Mouse (Mus musculus) heart, embryonic 15.5 days (tissue): ENCODE data around the gene Napsa. TPM values are rescaled to one million over a fixed set of nuclear protein-coding genes. Genes with fewer than 3 reads are reported as not detected.

Source experiments
- ATAC-seq: fragments of 200-750 bp; cut with Nextera tagmentation; replicated peaks from 2 replicates; pipeline ENCODE4 v1.8.0; 2017; ENCODE audit warnings: low read depth, moderate TSS enrichment; ENCODE audit not compliant: insufficient number of reproducible peaks, insufficient read depth, low FRiP score
- H3K27ac ChIP-seq: fragments of 300-500 bp; sonication (generic); 2 replicates; pipeline ENCODE4 v1.5.1; 2015; ENCODE audit warnings: mild to moderate bottlenecking, inconsistent platforms
- H3K27me3 ChIP-seq: fragments of 300-500 bp; sonication (generic); 2 replicates; pipeline ENCODE4 v1.6.1; 2015; ENCODE audit warnings: inconsistent platforms
- H3K36me3 ChIP-seq: fragments of 300-500 bp; sonication (generic); 2 replicates; pipeline ENCODE4 v1.6.1; 2015; ENCODE audit warnings: mild to moderate bottlenecking, inconsistent platforms
- H3K4me1 ChIP-seq: fragments of 300-500 bp; sonication (generic); replicated peaks from 2 replicates; pipeline ENCODE4 v1.6.1; 2015; ENCODE audit warnings: inconsistent platforms
- H3K4me2 ChIP-seq: fragments of 300-500 bp; sonication (generic); 2 replicates; pipeline ENCODE4 v1.6.1; 2015; ENCODE audit warnings: inconsistent platforms, mild to moderate bottlenecking, moderate library complexity
- H3K4me3 ChIP-seq: fragments of 300-500 bp; sonication (generic); 2 replicates; pipeline ENCODE4 v1.5.1; 2015; ENCODE audit warnings: mild to moderate bottlenecking, inconsistent platforms
- H3K9ac ChIP-seq: fragments of 300-500 bp; sonication (generic); 2 replicates; pipeline ENCODE4 v1.6.1; 2015; ENCODE audit warnings: mild to moderate bottlenecking, inconsistent platforms
- H3K9me3 ChIP-seq: fragments of 300-500 bp; sonication (generic); replicated peaks from 2 replicates; pipeline ENCODE4 v1.6.1; 2016; ENCODE audit warnings: inconsistent platforms
- WGBS: fragments of 180-500 bp; shearing (Covaris S2); methylation state at CpG from one replicate; pipeline ENCODE4 v1.1.7; 2015; ENCODE audit warnings: mixed read lengths; 5-methylcytosine and 5-hydroxymethylcytosine counted together
- polyA plus RNA-seq: library from polyadenylated mRNA; unstranded; fragments of >200 nt; fragmentation: Nextera tagmentation; extraction: Ambion mirVana; gene quantifications from 2 replicates; pipeline ENCODE4 v1.2.1, GENCODE M21; 2015

Gene Napsa
- polyA plus RNA-seq, 1 experiment from 2014 or later, result 1.7 TPM

GRCm38 (mm10) chr7:44615987-44616386 is 43.8 kb downstream of the Napsa start:
- H3K4me3 ChIP-seq, result no peak overlapping the region
- WGBS, result 63% methylated on average over 14 of the region's 14 CpGs
- no peaks in the 10 kb centered on the region for H3K36me3 ChIP-seq
- no peaks in the 10 kb centered on the region for H3K4me1 ChIP-seq
- no peak overlapping the region for H3K9ac ChIP-seq
- no peak overlapping the region for H3K4me2 ChIP-seq
- peaks cover 47% of the 10 kb centered on the region for H3K27me3 ChIP-seq
- no peaks in the 10 kb centered on the region for H3K9me3 ChIP-seq
- no peak overlapping the region for H3K27ac ChIP-seq
- ATAC-seq, result no peak

- peaks cover 41% of the 10 kb centered on the region for H3K27me3 ChIP-seq
- no peaks in the 10 kb centered on the region for H3K4me1 ChIP-seq
- no peak overlapping the region for H3K27ac ChIP-seq
- 70% methylated on average over 3 of the region's 3 CpGs for WGBS
- H3K9ac ChIP-seq, result no peak overlapping the region
- no peaks in the 10 kb centered on the region for H3K36me3 ChIP-seq
- no peak overlapping the region for H3K4me3 ChIP-seq
- ATAC-seq, result no peak
- no peak overlapping the region for H3K4me2 ChIP-seq
- H3K9me3 ChIP-seq, result no peaks in the 10 kb centered on the region
These were observed 44.9 kb downstream of the Napsa start for GRCm38 (mm10) chr7:44617059-44617458.

- 44% methylated on average over 18 of the region's 18 CpGs for WGBS
- no peaks in the 10 kb centered on the region for H3K4me1 ChIP-seq
- H3K27me3 ChIP-seq, result peaks cover 15% of the 10 kb centered on the region
- no peak overlapping the region for H3K4me3 ChIP-seq
- H3K9ac ChIP-seq, result no peak overlapping the region
- 0 out of 2 replicates have a peak, but pooled peaks have one; percentile 4 for ATAC-seq
- H3K9me3 ChIP-seq, result no peaks in the 10 kb centered on the region
- no peak overlapping the region for H3K27ac ChIP-seq
- no peak overlapping the region for H3K4me2 ChIP-seq
- no peaks in the 10 kb centered on the region for H3K36me3 ChIP-seq
These were observed 51.7 kb downstream of the Napsa start for GRCm38 (mm10) chr7:44623714-44624542.

DNA sequence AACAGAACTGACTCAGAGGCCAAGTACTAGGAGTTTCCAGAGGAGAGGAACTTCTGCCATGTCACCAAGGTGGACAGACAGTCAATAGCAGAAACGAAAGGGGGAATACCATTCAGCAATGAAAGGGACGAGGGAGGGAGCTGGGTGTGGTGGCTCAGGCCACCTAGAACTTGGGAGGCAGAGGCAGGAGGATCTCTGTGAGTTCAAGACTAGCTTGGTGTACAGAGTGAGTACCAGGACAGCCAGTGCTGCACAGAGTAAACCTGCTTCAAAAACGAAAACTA is 52.3 kb downstream of the Napsa start:
- Histone ChIP-seq H3K9me3 (no peaks in the 10 kb centered on the region), H3K27ac (no peak overlapping the region), H3K27me3 (peaks cover 15% of the 10 kb centered on the region), H3K4me2 (no peak overlapping the region), H3K36me3 (no peaks in the 10 kb centered on the region), H3K4me1 (no peaks in the 10 kb centered on the region), H3K4me3 (no peak overlapping the region), H3K9ac (no peak overlapping the region)
- no peak for ATAC-seq
- WGBS, result 53% methylated on average over 3 of the region's 3 CpGs

- Histone ChIP-seq H3K4me3 (no peak overlapping the region), H3K4me2 (no peak overlapping the region)
These were observed 52.6 kb downstream of the Napsa start for GRCm38 (mm10) chr7:44624828-44625227.

DNA sequence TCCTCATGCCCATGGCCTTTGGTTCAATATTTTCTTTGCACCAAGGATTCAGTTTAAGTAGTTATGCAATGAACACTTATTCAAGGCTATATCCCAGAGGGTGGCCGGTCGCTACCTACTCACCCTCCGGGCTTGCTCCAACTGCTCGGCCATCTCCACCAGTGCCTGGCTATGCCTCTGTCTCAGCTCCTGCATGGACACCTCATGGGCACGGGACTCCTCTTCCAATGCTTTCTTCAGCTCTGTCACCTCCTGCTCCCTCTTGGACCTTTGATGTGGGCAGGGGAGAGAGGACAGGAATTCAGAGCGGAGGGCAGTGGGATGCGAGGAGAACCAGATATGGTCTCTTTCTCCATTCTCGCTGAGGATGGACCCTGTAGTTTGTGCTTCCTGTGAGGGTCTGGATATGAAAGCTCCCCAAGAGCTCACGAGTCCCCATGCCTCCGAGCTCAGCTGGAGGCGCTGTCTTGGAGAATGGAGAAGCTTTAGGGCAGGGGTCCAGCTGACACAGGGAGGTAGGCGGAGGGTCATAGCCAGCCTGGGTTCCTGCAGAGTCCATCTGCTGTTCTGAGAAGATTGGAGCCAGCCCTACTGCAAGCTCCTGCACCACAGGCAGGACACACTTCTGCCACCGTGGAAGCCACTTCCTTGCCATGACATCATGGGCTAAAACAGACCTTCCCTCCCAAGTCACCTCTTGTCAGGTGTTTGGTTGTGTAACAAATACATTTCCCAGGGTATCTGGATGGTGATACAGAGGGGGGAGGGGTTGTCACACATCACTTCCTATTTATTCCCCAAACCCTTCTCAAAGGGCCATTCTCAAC is 53.3 kb downstream of the Napsa start:
- Histone ChIP-seq H3K9ac (no peak overlapping the region), H3K27me3 (peaks cover 15% of the 10 kb centered on the region), H3K4me2 (no peak overlapping the region), H3K9me3 (no peaks in the 10 kb centered on the region), H3K27ac (no peak overlapping the region), H3K4me1 (no peaks in the 10 kb centered on the region), H3K36me3 (no peaks in the 10 kb centered on the region), H3K4me3 (no peak overlapping the region)
- WGBS, result 77% methylated on average over 13 of the region's 13 CpGs
- no peak for ATAC-seq

More at GRCm38 (mm10) chr7:44624828-44625227, 52.6 kb downstream of the Napsa start:
- no peak overlapping the region for H3K9ac ChIP-seq
- ATAC-seq, result no peak
- H3K9me3 ChIP-seq, result no peaks in the 10 kb centered on the region
- peaks cover 15% of the 10 kb centered on the region for H3K27me3 ChIP-seq
- 46% methylated on average over 14 of the region's 14 CpGs for WGBS
- no peak overlapping the region for H3K27ac ChIP-seq
- no peaks in the 10 kb centered on the region for H3K4me1 ChIP-seq
- H3K36me3 ChIP-seq, result no peaks in the 10 kb centered on the region

DNA sequence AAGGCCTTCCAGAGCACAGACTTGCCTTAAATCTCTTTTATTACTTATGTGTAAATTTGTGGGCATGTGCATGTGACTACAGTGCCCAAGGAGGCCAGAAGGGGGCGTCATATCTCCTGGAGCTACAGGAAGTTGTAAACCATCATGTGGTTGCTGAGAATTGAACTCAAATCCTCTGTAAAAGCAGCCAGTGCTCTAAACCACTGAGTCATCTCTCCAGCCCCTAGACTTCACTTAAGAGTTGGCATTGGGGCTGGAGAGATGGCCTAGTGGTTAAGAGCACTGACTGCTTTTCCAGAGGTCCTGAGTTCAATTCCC is 53.8 kb downstream of the Napsa start:
- WGBS, result 46% methylated on average over 1 of the region's 1 CpGs
- Histone ChIP-seq H3K36me3 (no peaks in the 10 kb centered on the region), H3K27me3 (peaks cover 15% of the 10 kb centered on the region), H3K4me2 (no peak overlapping the region), H3K9ac (no peak overlapping the region), H3K4me1 (no peaks in the 10 kb centered on the region), H3K27ac (no peak overlapping the region), H3K4me3 (no peak overlapping the region), H3K9me3 (no peaks in the 10 kb centered on the region)
- ATAC-seq, result no peak

- Histone ChIP-seq H3K27ac (no peak overlapping the region), H3K27me3 (peaks cover 21% of the 10 kb centered on the region), H3K4me2 (no peak overlapping the region), H3K36me3 (no peaks in the 10 kb centered on the region), H3K4me1 (no peaks in the 10 kb centered on the region), H3K4me3 (no peak overlapping the region), H3K9ac (no peak overlapping the region), H3K9me3 (no peaks in the 10 kb centered on the region)
- no peak for ATAC-seq
- 78% methylated on average over 13 of the region's 13 CpGs for WGBS
These were observed 54.8 kb downstream of the Napsa start for GRCm38 (mm10) chr7:44626966-44627365.

DNA sequence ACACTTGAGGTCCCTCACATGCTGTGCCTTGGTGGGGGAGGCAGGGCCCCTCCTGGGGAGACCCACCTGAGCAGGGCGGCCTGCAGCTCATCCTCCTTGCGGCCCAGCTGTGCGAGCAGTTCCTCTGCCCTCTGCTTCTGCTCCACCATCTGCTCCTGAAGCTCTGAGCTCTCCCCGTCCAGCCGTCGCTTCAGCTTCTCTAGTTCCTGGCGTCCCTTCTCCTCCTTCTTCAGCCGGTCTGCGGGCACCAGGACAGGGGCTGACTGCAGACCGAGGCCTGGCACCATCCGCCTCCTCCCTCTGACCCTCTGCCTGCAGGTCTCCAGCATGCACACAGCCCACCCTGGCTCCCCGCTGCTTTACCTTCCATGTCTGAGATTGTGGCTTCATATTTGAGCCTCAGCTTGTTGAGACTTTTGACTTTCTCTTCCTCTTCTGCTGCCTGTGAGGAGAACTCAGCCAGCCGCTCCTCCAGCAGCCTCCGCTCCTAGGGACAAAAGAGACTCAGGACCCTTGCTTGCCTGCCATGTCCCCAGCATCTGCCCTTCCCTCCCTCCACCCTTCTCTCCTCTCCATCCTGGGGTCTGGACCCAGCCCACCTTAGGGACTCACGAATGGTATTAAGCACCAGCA is 56.3 kb downstream of the Napsa start:
- Histone ChIP-seq H3K4me2 (no peak overlapping the region), H3K36me3 (no peaks in the 10 kb centered on the region), H3K27me3 (peaks cover 33% of the 10 kb centered on the region), H3K27ac (no peak overlapping the region), H3K9ac (no peak overlapping the region), H3K4me1 (no peaks in the 10 kb centered on the region), H3K4me3 (no peak overlapping the region), H3K9me3 (no peaks in the 10 kb centered on the region)
- 80% methylated on average over 15 of the region's 15 CpGs for WGBS
- ATAC-seq, result no peak

DNA sequence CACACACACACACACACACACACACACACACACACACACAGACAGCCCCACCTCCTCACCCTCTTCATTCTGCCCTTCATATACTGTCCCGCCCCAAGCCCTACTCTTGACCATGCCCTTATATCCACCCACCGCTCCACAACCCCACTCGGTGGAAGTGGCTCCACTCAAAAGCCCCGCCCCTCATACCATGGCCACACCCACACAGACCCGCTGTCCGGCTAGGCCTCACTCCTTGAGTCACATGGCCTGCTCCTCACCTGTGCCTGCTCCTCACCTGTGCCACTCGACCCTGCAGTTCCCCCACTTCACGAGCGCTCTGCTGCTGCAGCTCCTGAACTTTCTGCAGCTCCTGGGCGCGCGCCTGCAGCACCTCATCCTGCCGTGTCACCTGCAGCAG is 58.3 kb downstream of the Napsa start:
- H3K4me1 ChIP-seq, result no peaks in the 10 kb centered on the region
- no peak for ATAC-seq

GRCm38 (mm10) chr7:44632676-44633075 is 60.5 kb downstream of the Napsa start:
- 23% methylated on average over 13 of the region's 13 CpGs for WGBS
- H3K27ac ChIP-seq, result no peak overlapping the region
- no peak overlapping the region for H3K4me3 ChIP-seq
- H3K36me3 ChIP-seq, result no peaks in the 10 kb centered on the region
- ATAC-seq, result no peak
- no peak overlapping the region for H3K9ac ChIP-seq
- no peaks in the 10 kb centered on the region for H3K4me1 ChIP-seq
- no peak overlapping the region for H3K4me2 ChIP-seq
- H3K9me3 ChIP-seq, result no peaks in the 10 kb centered on the region
- H3K27me3 ChIP-seq, result peaks cover 54% of the 10 kb centered on the region

More for the DNA sequence above, 58.3 kb downstream of the Napsa start:
- Histone ChIP-seq H3K9ac (no peak overlapping the region), H3K4me3 (no peak overlapping the region), H3K27me3 (peaks cover 43% of the 10 kb centered on the region), H3K36me3 (no peaks in the 10 kb centered on the region), H3K4me2 (no peak overlapping the region), H3K27ac (no peak overlapping the region), H3K9me3 (no peaks in the 10 kb centered on the region)
- 65% methylated on average over 13 of the region's 13 CpGs for WGBS
